In the genomic region with DNA sequence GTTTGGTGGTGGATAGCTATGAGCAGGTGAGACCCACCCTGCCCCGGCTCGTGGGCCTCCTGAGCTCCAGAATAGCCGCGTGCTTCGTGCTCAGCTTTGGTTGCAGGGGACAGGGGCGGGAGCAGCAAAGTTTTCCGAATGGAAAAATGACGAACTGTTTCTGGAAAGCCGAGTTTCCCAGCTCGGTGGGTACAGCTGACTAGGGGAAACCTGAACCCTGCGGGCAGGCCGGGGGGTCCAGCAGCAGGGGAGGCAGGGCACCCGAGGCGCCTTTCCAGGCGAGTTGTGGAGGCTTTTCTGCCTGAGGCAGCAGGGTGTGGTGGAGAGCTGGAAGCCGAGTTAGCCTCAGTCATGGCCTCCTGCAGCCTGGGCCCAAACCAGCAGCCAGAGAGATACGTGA, we compare ENCODE assay signal across 24 mouse cellular contexts.
DNase-seq lines count a peak whose midpoint lies in the region; ATAC-seq lines count a peak whose summit lies in the region.
"Had no signal": no experiment of that assay in that cellular context is flagged by ENCODE, and none has a peak within 500 bp of the region (broad histone marks: within the 10 kb centered on the region; RNA-seq: fewer than 3 reads in every experiment).

No protein-coding gene starts in this region.

- no peak for DNase-seq in embryonic facial prominence, embryonic 10.5 days (ENCODE audit: low spot score)
- peak; percentile 60 for DNase-seq in ZHBTc4 (ENCODE audit: low read depth, low spot score)
- DNase-seq in limb, embryonic 10.5 days (ENCODE audit: low spot score): no peak
- DNase-seq in forebrain, embryonic 10.5 days (ENCODE audit: extremely low spot score, low spot score): no peak
- DNase-seq: adrenal gland, adult 8-10 months; adrenal gland, postnatal 36 days; cerebellum, adult 8-10 months; cerebellum, postnatal 10 days; cerebellum, postnatal 36 days; gastrocnemius, postnatal 25 days; heart, adult 2 months; kidney, adult 11 months had no signal

- ATAC-seq in embryonic facial prominence, embryonic 13.5 days (ENCODE audit: insufficient number of reproducible peaks, insufficient read depth, low FRiP score, low TSS enrichment, low read depth): peak; percentile 26; the same call in 1 of the 2 replicates
- ATAC-seq in limb, embryonic 15.5 days (ENCODE audit: insufficient number of reproducible peaks, low FRiP score, low TSS enrichment, low read depth): peak; percentile 49; the same call in 1 of the 2 replicates
- no peak for ATAC-seq in midbrain, embryonic 13.5 days
- no peak for ATAC-seq in hindbrain, embryonic 13.5 days (ENCODE audit: low FRiP score)
- ATAC-seq: activated CD4-positive, CD25-positive, alpha-beta regulatory T cell, adult 4 months; forebrain, embryonic 15.5 days; hindbrain, embryonic 16.5 days; intestine, embryonic 15.5 days had no signal

- no peaks in the 10 kb centered on the region for H3K9me3 ChIP-seq in embryonic facial prominence, embryonic 13.5 days
- H3K9me3 ChIP-seq in embryonic facial prominence, embryonic 10.5 days: no peaks in the 10 kb centered on the region
- H3K9me3 ChIP-seq in limb, embryonic 10.5 days (replicated peaks): no peaks in the 10 kb centered on the region
- no peaks in the 10 kb centered on the region for H3K9me3 ChIP-seq in limb, embryonic 15.5 days
- H3K9me3 ChIP-seq in forebrain, embryonic 10.5 days: no peaks in the 10 kb centered on the region
- H3K9me3 ChIP-seq in midbrain, embryonic 13.5 days: no peaks in the 10 kb centered on the region
- H3K9me3 ChIP-seq in hindbrain, embryonic 13.5 days: no peaks in the 10 kb centered on the region
- H3K9me3 ChIP-seq: embryonic facial prominence, embryonic 12.5 days; forebrain, embryonic 12.5 days; forebrain, embryonic 15.5 days; hindbrain, embryonic 12.5 days; intestine, embryonic 15.5 days had no signal

- H3K36me3 ChIP-seq in embryonic facial prominence, embryonic 13.5 days: no peaks in the 10 kb centered on the region
- H3K36me3 ChIP-seq in embryonic facial prominence, embryonic 10.5 days (replicated peaks): no peaks in the 10 kb centered on the region
- H3K36me3 ChIP-seq in limb, embryonic 10.5 days: no peaks in the 10 kb centered on the region
- no peaks in the 10 kb centered on the region for H3K36me3 ChIP-seq in limb, embryonic 15.5 days
- no peaks in the 10 kb centered on the region for H3K36me3 ChIP-seq in forebrain, embryonic 10.5 days (replicated peaks)
- H3K36me3 ChIP-seq in midbrain, embryonic 13.5 days: no peaks in the 10 kb centered on the region
- H3K36me3 ChIP-seq in hindbrain, embryonic 13.5 days: no peaks in the 10 kb centered on the region
- H3K36me3 ChIP-seq: embryonic facial prominence, embryonic 12.5 days; forebrain, embryonic 12.5 days; forebrain, embryonic 15.5 days; hindbrain, embryonic 12.5 days; intestine, embryonic 15.5 days had no signal

- H3K27ac ChIP-seq in embryonic facial prominence, embryonic 13.5 days: peak overlapping the region; percentile 79
- H3K27ac ChIP-seq in embryonic facial prominence, embryonic 10.5 days (replicated peaks): no peak overlapping the region
- H3K27ac ChIP-seq in limb, embryonic 10.5 days: peak overlapping the region; percentile 36; the same call in 1 of the 2 replicates
- peak overlapping the region; percentile 62 for H3K27ac ChIP-seq in limb, embryonic 15.5 days
- no peak overlapping the region for H3K27ac ChIP-seq in forebrain, embryonic 10.5 days
- no peak overlapping the region for H3K27ac ChIP-seq in midbrain, embryonic 13.5 days
- no peak overlapping the region for H3K27ac ChIP-seq in hindbrain, embryonic 13.5 days
- H3K27ac ChIP-seq: embryonic facial prominence, embryonic 12.5 days; forebrain, embryonic 12.5 days; forebrain, embryonic 15.5 days; heart, adult 2 months; hindbrain, embryonic 12.5 days; intestine, embryonic 15.5 days had no signal

- 65% methylated on average over 17 of the region's 17 CpGs for WGBS in embryonic facial prominence, embryonic 13.5 days
- WGBS in embryonic facial prominence, embryonic 10.5 days: 82% methylated on average over 17 of the region's 17 CpGs
- whole genome bisulfite sequencing in limb, embryonic 10.5 days: 84% methylated on average over 17 of the region's 17 CpGs
- WGBS in limb, embryonic 15.5 days: 48% methylated on average over 17 of the region's 17 CpGs
- 83% methylated on average over 17 of the region's 17 CpGs for WGBS in forebrain, embryonic 10.5 days
- 94% methylated on average over 17 of the region's 17 CpGs for WGBS in midbrain, embryonic 13.5 days
- 91% methylated on average over 17 of the region's 17 CpGs for WGBS in hindbrain, embryonic 13.5 days

- 0 out of 2 replicates have a peak overlapping the region, but pooled peaks have one; percentile 44 for H3K9ac ChIP-seq in embryonic facial prominence, embryonic 13.5 days
- no peak overlapping the region for H3K9ac ChIP-seq in limb, embryonic 15.5 days
- no peak overlapping the region for H3K9ac ChIP-seq in midbrain, embryonic 13.5 days (replicated peaks)
- no peak overlapping the region for H3K9ac ChIP-seq in hindbrain, embryonic 13.5 days
- H3K9ac ChIP-seq: embryonic facial prominence, embryonic 12.5 days; forebrain, embryonic 12.5 days; forebrain, embryonic 15.5 days; hindbrain, embryonic 12.5 days; intestine, embryonic 15.5 days had no signal

- H3K4me2 ChIP-seq in embryonic facial prominence, embryonic 13.5 days: no peak overlapping the region
- no peak overlapping the region for H3K4me2 ChIP-seq in limb, embryonic 15.5 days
- no peak overlapping the region for H3K4me2 ChIP-seq in midbrain, embryonic 13.5 days (replicated peaks)
- no peak overlapping the region for H3K4me2 ChIP-seq in hindbrain, embryonic 13.5 days
- H3K4me2 ChIP-seq: embryonic facial prominence, embryonic 12.5 days; forebrain, embryonic 12.5 days; forebrain, embryonic 15.5 days; heart, embryonic 11.5 days; hindbrain, embryonic 12.5 days; intestine, embryonic 15.5 days had no signal

- H3K27me3 ChIP-seq in embryonic facial prominence, embryonic 13.5 days: no peaks in the 10 kb centered on the region; the same call in 1 of the 2 replicates
- H3K27me3 ChIP-seq in embryonic facial prominence, embryonic 10.5 days (replicated peaks; ENCODE audit: low read depth, poor library complexity, severe bottlenecking): no peaks in the 10 kb centered on the region
- H3K27me3 ChIP-seq in limb, embryonic 10.5 days (ENCODE audit: low read depth, poor library complexity, severe bottlenecking): no peaks in the 10 kb centered on the region
- no peaks in the 10 kb centered on the region for H3K27me3 ChIP-seq in limb, embryonic 15.5 days
- H3K27me3 ChIP-seq in forebrain, embryonic 10.5 days (ENCODE audit: poor library complexity, severe bottlenecking): no peaks in the 10 kb centered on the region
- H3K27me3 ChIP-seq in midbrain, embryonic 13.5 days: no peaks in the 10 kb centered on the region
- no peaks in the 10 kb centered on the region; the same call in 1 of the 2 replicates for H3K27me3 ChIP-seq in hindbrain, embryonic 13.5 days
- H3K27me3 ChIP-seq: embryonic facial prominence, embryonic 12.5 days; forebrain, embryonic 12.5 days; forebrain, embryonic 15.5 days; hindbrain, embryonic 12.5 days; intestine, embryonic 15.5 days had no signal

- peaks cover 21% of the 10 kb centered on the region for H3K4me1 ChIP-seq in embryonic facial prominence, embryonic 13.5 days
- H3K4me1 ChIP-seq in embryonic facial prominence, embryonic 10.5 days: peaks cover 12% of the 10 kb centered on the region
- H3K4me1 ChIP-seq in limb, embryonic 10.5 days: peaks cover 25% of the 10 kb centered on the region
- H3K4me1 ChIP-seq in limb, embryonic 15.5 days: peaks cover 16% of the 10 kb centered on the region
- peaks cover 19% of the 10 kb centered on the region for H3K4me1 ChIP-seq in forebrain, embryonic 10.5 days
- H3K4me1 ChIP-seq in midbrain, embryonic 13.5 days (replicated peaks): peaks cover 10% of the 10 kb centered on the region
- peaks cover 9% of the 10 kb centered on the region for H3K4me1 ChIP-seq in hindbrain, embryonic 13.5 days (replicated peaks)

- H3K4me3 ChIP-seq in embryonic facial prominence, embryonic 13.5 days: no peak overlapping the region
- no peak overlapping the region for H3K4me3 ChIP-seq in embryonic facial prominence, embryonic 10.5 days
- H3K4me3 ChIP-seq in limb, embryonic 10.5 days: no peak overlapping the region
- H3K4me3 ChIP-seq in limb, embryonic 15.5 days: no peak overlapping the region
- no peak overlapping the region for H3K4me3 ChIP-seq in forebrain, embryonic 10.5 days
- H3K4me3 ChIP-seq in midbrain, embryonic 13.5 days (replicated peaks): no peak overlapping the region
- H3K4me3 ChIP-seq in hindbrain, embryonic 13.5 days: no peak overlapping the region
- H3K4me3 ChIP-seq: embryonic facial prominence, embryonic 12.5 days; forebrain, embryonic 12.5 days; forebrain, embryonic 15.5 days; heart, adult 2 months; hindbrain, embryonic 12.5 days; intestine, embryonic 15.5 days had no signal

Comparison
In these comparisons a context has a peak if more than half of its experiments do, and no peak if none do; other contexts are left out.
1. H3K27ac ChIP-seq: peak in embryonic facial prominence, embryonic 13.5 days (single experiment), limb, embryonic 10.5 days (single experiment) and limb, embryonic 15.5 days (single experiment); none in embryonic facial prominence, embryonic 10.5 days (single experiment), forebrain, embryonic 10.5 days (single experiment), midbrain, embryonic 13.5 days (single experiment) and hindbrain, embryonic 13.5 days (single experiment).
2. ATAC-seq: peak in embryonic facial prominence, embryonic 13.5 days (single experiment) and limb, embryonic 15.5 days (single experiment); none in midbrain, embryonic 13.5 days (single experiment) and hindbrain, embryonic 13.5 days (single experiment).